Mouse (Mus musculus) megakaryocyte, embryonic 14.5 days (primary cell): Measurements from ENCODE around the gene Slc10a7. TPM values are rescaled to one million over a fixed set of nuclear protein-coding genes. Genes with fewer than 3 reads are reported as not detected.

Experiments
- H3K27me3 ChIP-seq: replicated peaks from 2 replicates; pipeline ENCODE3; 2012; ENCODE audit warnings: inconsistent platforms
- H3K36me3 ChIP-seq: replicated peaks from 2 replicates; pipeline ENCODE3; 2012; ENCODE audit warnings: low read length, inconsistent platforms, mixed read lengths
- H3K4me1 ChIP-seq: 2 replicates; pipeline ENCODE4 v1.6.1; 2012; ENCODE audit warnings: inconsistent platforms
- H3K4me3 ChIP-seq: replicated peaks from 2 replicates; pipeline ENCODE3; 2012; ENCODE audit warnings: moderate library complexity, mild to moderate bottlenecking, inconsistent platforms
- H3K9me3 ChIP-seq: 2 replicates; pipeline ENCODE4 v1.6.1; 2012; ENCODE audit warnings: inconsistent platforms
- FLI1 ChIP-seq: IDR thresholded peaks from 2 replicates; pipeline ENCODE4 v1.6.1; 2012; ENCODE audit warnings: low read length, inconsistent platforms, mixed read lengths
- GATA1 ChIP-seq: IDR thresholded peaks from 3 replicates; pipeline ENCODE4 v1.6.1; 2012; ENCODE audit warnings: mixed read lengths, low read length, inconsistent platforms, borderline replicate concordance
- polyA plus RNA-seq: library from polyadenylated mRNA; stranded (reverse); fragments of >175 nt; gene quantifications from 2 replicates; pipeline ENCODE4 v1.2.3, GENCODE M21; 2012; ENCODE audit warnings: low replicate concordance; ENCODE audit not compliant: insufficient read depth

Slc10a7 gene
- polyA plus RNA-seq, 1 experiment = 3.7 TPM

GRCm38 (mm10) chr8:78765556-78765955 lies 256.4 kb downstream of the Slc10a7 start:
- Histone ChIP-seq H3K4me1 (no peaks in the 10 kb centered on the region), H3K9me3 (peaks cover 39% of the 10 kb centered on the region), H3K27me3 (peaks cover 2% of the 10 kb centered on the region), H3K36me3 (no peaks in the 10 kb centered on the region), H3K4me3 (no peak overlapping the region)
- TF ChIP-seq FLI1 (no peak), GATA1 (no peak)

GRCm38 (mm10) chr8:78770584-78770983 lies 261.4 kb downstream of the Slc10a7 start:
- no peaks in the 10 kb centered on the region for H3K4me1 ChIP-seq
- H3K4me3 ChIP-seq = no peak overlapping the region
- no peaks in the 10 kb centered on the region for H3K27me3 ChIP-seq
- no peak for TF ChIP-seq GATA1
- TF ChIP-seq FLI1 = no peak
- H3K36me3 ChIP-seq = no peaks in the 10 kb centered on the region
- peaks cover 10% of the 10 kb centered on the region for H3K9me3 ChIP-seq

- Histone ChIP-seq H3K36me3 (no peaks in the 10 kb centered on the region), H3K4me3 (no peak overlapping the region), H3K4me1 (no peaks in the 10 kb centered on the region), H3K9me3 (peaks cover 7% of the 10 kb centered on the region), H3K27me3 (no peaks in the 10 kb centered on the region)
- TF ChIP-seq FLI1 (no peak), GATA1 (no peak)
These were observed 262.1 kb downstream of the Slc10a7 start for GRCm38 (mm10) chr8:78771256-78771655.

GRCm38 (mm10) chr8:78776816-78777215 lies 267.7 kb downstream of the Slc10a7 start:
- TF ChIP-seq GATA1 (no peak), FLI1 (no peak)

More at GRCm38 (mm10) chr8:78776816-78777215, 267.7 kb downstream of the Slc10a7 start:
- Histone ChIP-seq H3K9me3 (peaks cover 26% of the 10 kb centered on the region), H3K4me3 (no peak overlapping the region), H3K27me3 (no peaks in the 10 kb centered on the region), H3K36me3 (no peaks in the 10 kb centered on the region), H3K4me1 (no peaks in the 10 kb centered on the region)

Other genes with a start within 250 kb of the Slc10a7 start
- gene Pou4f2, start 72.7 kb upstream of the Slc10a7 start, polyA plus RNA-seq = not detected in 2 replicates
- 11.5 and 82.0 TPM in 2 replicates for gene Rbmxl1, start 448 bp upstream of the Slc10a7 start, polyA plus RNA-seq